Mouse (Mus musculus) CH12.LX (cell line): ENCODE measurements around the gene Tctn1. TPM values are rescaled to one million over a fixed set of nuclear protein-coding genes. Genes with fewer than 3 reads are reported as not detected.

Experiments
- DNase-seq: peaks from one replicate; pipeline ENCODE4 v3.0.0-alpha.2; 2013; ENCODE audit errors: extremely low read depth
- H3K27ac ChIP-seq: 2 replicates; pipeline ENCODE4 v1.5.1; 2012; ENCODE audit warnings: low read depth, mild to moderate bottlenecking, control low read depth, moderate library complexity; ENCODE audit not compliant: insufficient read depth
- H3K27me3 ChIP-seq: replicated peaks from 2 replicates; pipeline ENCODE3; 2012; ENCODE audit warnings: inconsistent platforms
- H3K36me3 ChIP-seq, 2 experiments: replicated peaks in 1 of 2; 2 replicates each; pipeline versions ENCODE3 to v1.6.1; 2012; ENCODE audit warnings: inconsistent platforms in 1 of 2, low read length in 1 of 2, mild to moderate bottlenecking in 1 of 2, mixed read lengths in 1 of 2, moderate library complexity in 1 of 2; ENCODE audit not compliant: control insufficient read depth in 1 of 2, insufficient read depth in 1 of 2
- H3K4me1 ChIP-seq, 2 experiments: 2 replicates each; pipeline ENCODE4 v1.6.1; 2012; ENCODE audit warnings: inconsistent platforms in 1 of 2, moderate library complexity in 1 of 2; ENCODE audit not compliant: insufficient read depth in 2 of 2, control insufficient read depth in 1 of 2
- H3K4me2 ChIP-seq: 2 replicates; pipeline ENCODE4 v1.6.1; 2012; ENCODE audit warnings: low read depth, mild to moderate bottlenecking, control low read depth; ENCODE audit not compliant: poor library complexity, insufficient read depth, severe bottlenecking
- H3K4me3 ChIP-seq, 3 experiments: fragments of 150-350 bp in 1 of 3; sonication (generic) in 1 of 3; replicated peaks in 1 of 3; 2 replicates each; pipeline versions ENCODE3 to v1.5.1; 2011 to 2012; ENCODE audit warnings: low read depth in 2 of 3, low read length in 2 of 3, mild to moderate bottlenecking in 2 of 3, moderate library complexity in 2 of 3, control low read depth in 1 of 3, improper control_type of control experiment in 1 of 3, inconsistent platforms in 1 of 3, mixed read lengths in 1 of 3; ENCODE audit not compliant: poor library complexity in 1 of 3
- H3K79me2 ChIP-seq: replicated peaks from 2 replicates; pipeline ENCODE4 v1.6.1; 2012; ENCODE audit warnings: mild to moderate bottlenecking, moderate library complexity; ENCODE audit not compliant: control insufficient read depth, poor library complexity, insufficient read depth, severe bottlenecking; ENCODE audit errors: extremely low read depth
- H3K9ac ChIP-seq: 2 replicates; pipeline ENCODE4 v1.6.1; 2012; ENCODE audit warnings: low read depth, mild to moderate bottlenecking, control low read depth, moderate library complexity; ENCODE audit not compliant: insufficient read depth
- H3K9me3 ChIP-seq: replicated peaks from 2 replicates; pipeline ENCODE3; 2012; ENCODE audit warnings: low read length, inconsistent platforms, mixed read lengths
- BHLHE40 ChIP-seq: IDR thresholded peaks from 2 replicates; pipeline ENCODE4 v1.6.1; 2011; ENCODE audit warnings: mild to moderate bottlenecking, low read depth, low read length, improper control_type of control experiment
- CTCF ChIP-seq, 2 experiments: IDR thresholded peaks in 1 of 2; conservative IDR thresholded peaks in 1 of 2; 2 replicates each; pipeline ENCODE4 v1.5.1; 2011 to 2012; ENCODE audit warnings: low read depth in 2 of 2, low read length in 2 of 2, improper control_type of control experiment in 1 of 2, inconsistent platforms in 1 of 2, mild to moderate bottlenecking in 1 of 2, moderate library complexity in 1 of 2
- ELF1 ChIP-seq: IDR thresholded peaks from 2 replicates; pipeline ENCODE4 v1.6.1; 2014; ENCODE audit warnings: low read depth, mild to moderate bottlenecking, inconsistent platforms, low read length, improper control_type of control experiment
- EP300 ChIP-seq: IDR thresholded peaks from 2 replicates; pipeline ENCODE4 v1.6.1; 2011; ENCODE audit warnings: low read length, improper control_type of control experiment
- ETS1 ChIP-seq: conservative IDR thresholded peaks from 2 replicates; pipeline ENCODE4 v1.6.1; 2012; ENCODE audit warnings: low read depth, mild to moderate bottlenecking, inconsistent platforms, low read length, improper control_type of control experiment, moderate library complexity
- GABPA ChIP-seq: IDR thresholded peaks from 2 replicates; pipeline ENCODE4 v1.6.1; 2012; ENCODE audit warnings: low read depth, low read length, improper control_type of control experiment, inconsistent platforms; ENCODE audit not compliant: insufficient replicate concordance
- HCFC1 ChIP-seq: IDR thresholded peaks from 2 replicates; pipeline ENCODE4 v1.6.1; 2012; ENCODE audit warnings: low read depth, mild to moderate bottlenecking, inconsistent platforms, low read length, improper control_type of control experiment
- IRF4 ChIP-seq: IDR thresholded peaks from 2 replicates; pipeline ENCODE4 v1.6.1; 2014; ENCODE audit warnings: low read depth, mild to moderate bottlenecking, inconsistent platforms, low read length, improper control_type of control experiment
- JUN ChIP-seq: IDR thresholded peaks from 2 replicates; pipeline ENCODE4 v1.6.1; 2011; ENCODE audit warnings: low read depth, mild to moderate bottlenecking, low read length, improper control_type of control experiment, moderate library complexity; ENCODE audit not compliant: insufficient read depth
- KAT2A ChIP-seq: IDR thresholded peaks from 2 replicates; pipeline ENCODE4 v1.6.1; 2012; ENCODE audit warnings: low read length, improper control_type of control experiment, inconsistent platforms; ENCODE audit not compliant: insufficient replicate concordance
- MAFK ChIP-seq: IDR thresholded peaks from 2 replicates; pipeline ENCODE4 v1.6.1; 2011; ENCODE audit warnings: low read length, improper control_type of control experiment; ENCODE audit not compliant: insufficient replicate concordance
- MAX ChIP-seq: IDR thresholded peaks from 2 replicates; pipeline ENCODE4 v1.6.1; 2011; ENCODE audit warnings: low read length, improper control_type of control experiment
- MAZ ChIP-seq: IDR thresholded peaks from 2 replicates; pipeline ENCODE4 v1.6.1; 2012; ENCODE audit warnings: low read depth, mild to moderate bottlenecking, inconsistent platforms, low read length, improper control_type of control experiment, moderate library complexity
- MEF2A ChIP-seq: IDR thresholded peaks from 2 replicates; pipeline ENCODE4 v1.6.1; 2014; ENCODE audit warnings: low read depth, mild to moderate bottlenecking, inconsistent platforms, low read length, improper control_type of control experiment, borderline replicate concordance
- MXI1 ChIP-seq: IDR thresholded peaks from 2 replicates; pipeline ENCODE4 v1.6.1; 2011; ENCODE audit warnings: mild to moderate bottlenecking, low read depth, low read length, improper control_type of control experiment
- POLR2A ChIP-seq: IDR thresholded peaks from 2 replicates; pipeline ENCODE4 v1.6.1; 2011; ENCODE audit warnings: low read depth, mild to moderate bottlenecking, improper control_type of control experiment, low read length
- RAD21 ChIP-seq: IDR thresholded peaks from 2 replicates; pipeline ENCODE4 v1.6.1; 2011; ENCODE audit warnings: low read depth, mild to moderate bottlenecking, low read length, improper control_type of control experiment, moderate library complexity
- RCOR1 ChIP-seq: conservative IDR thresholded peaks from 2 replicates; pipeline ENCODE4 v1.6.1; 2012; ENCODE audit warnings: low read depth, mild to moderate bottlenecking, inconsistent platforms, low read length, improper control_type of control experiment
- SIN3A ChIP-seq: IDR thresholded peaks from 2 replicates; pipeline ENCODE4 v1.6.1; 2012; ENCODE audit warnings: low read length, improper control_type of control experiment, inconsistent platforms
- SMC3 ChIP-seq: IDR thresholded peaks from 2 replicates; pipeline ENCODE4 v1.6.1; 2011; ENCODE audit warnings: low read depth, low read length, improper control_type of control experiment
- TBP ChIP-seq: conservative IDR thresholded peaks from 2 replicates; pipeline ENCODE4 v1.6.1; 2011; ENCODE audit warnings: low read depth, low read length, improper control_type of control experiment
- USF1 ChIP-seq: IDR thresholded peaks from 2 replicates; pipeline ENCODE4 v1.6.1; 2014; ENCODE audit warnings: low read depth, mild to moderate bottlenecking, inconsistent platforms, low read length, improper control_type of control experiment
- USF2 ChIP-seq: conservative IDR thresholded peaks from 2 replicates; pipeline ENCODE4 v1.6.1; 2011; ENCODE audit warnings: low read depth, low read length, improper control_type of control experiment
- ZC3H11A ChIP-seq: IDR thresholded peaks from 2 replicates; pipeline ENCODE4 v1.6.1; 2012; ENCODE audit warnings: low read depth, mild to moderate bottlenecking, inconsistent platforms, low read length, improper control_type of control experiment
- ZKSCAN1 ChIP-seq: IDR thresholded peaks from 2 replicates; pipeline ENCODE4 v1.6.1; 2012; ENCODE audit warnings: low read depth, inconsistent platforms, low read length, improper control_type of control experiment, borderline replicate concordance
- ZMIZ1 ChIP-seq: IDR thresholded peaks from 2 replicates; pipeline ENCODE4 v1.6.1; 2012; ENCODE audit warnings: low read depth, mild to moderate bottlenecking, inconsistent platforms, low read length, improper control_type of control experiment
- dilution Hi-C: fragments of 300-500 bp; cut with MboI; formaldehyde crosslinking; loops from 2 replicates; pipeline ENCODE4 v1.14.3; 2020; ENCODE audit warnings: low sequenced_read_pairs; ENCODE audit not compliant: extremely low pct_unique_long_range_greater_than_20kb, extremely low pct_ligation_motif_present
- in situ Hi-C: fragments of 300-500 bp; cut with MboI; formaldehyde crosslinking; loops from 3 replicates; pipeline ENCODE4 v1.14.3; 2019; ENCODE audit warnings: low sequenced_read_pairs, low pct_ligation_motif_present, low pct_unique_long_range_greater_than_20kb, mixed read lengths
- polyA plus RNA-seq: library from polyadenylated mRNA; unstranded; fragments of >175 nt; gene quantifications from 2 replicates; pipeline ENCODE4 v1.2.1, GENCODE M21; 2012; ENCODE audit warnings: low read depth; ENCODE audit not compliant: insufficient read length
- total RNA-seq, 2 experiments: library from RNA; depleted of rRNA; stranded (reverse); fragments of 300-350 nt in 1 of 2; fragments of >200 nt in 1 of 2; gene quantifications; 2 replicates each; pipeline ENCODE4 v1.2.3; 2012 to 2014

Tctn1 gene
- total and polyA plus RNA-seq, 3 experiments = 2.9 to 8.8 (median 3.7) TPM

DNA sequence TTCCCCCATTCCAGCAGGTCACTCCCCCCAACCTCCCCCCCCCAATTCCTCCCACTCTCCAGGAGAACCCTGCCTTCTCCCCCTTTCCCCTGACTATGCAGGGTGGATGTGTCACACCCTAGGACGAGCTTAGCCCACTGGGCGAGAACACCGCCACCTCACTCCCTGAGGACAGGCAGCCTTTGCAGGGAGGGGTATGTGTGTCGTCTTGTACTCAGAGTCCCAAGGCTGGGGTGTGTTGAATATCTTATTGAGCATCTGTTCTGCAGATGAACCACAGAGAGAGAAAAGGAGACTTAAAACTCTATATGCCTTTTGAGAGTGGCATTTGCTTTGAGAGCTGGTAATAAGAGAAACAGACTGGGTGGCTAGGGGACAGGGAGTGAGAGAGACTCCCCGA is 27.1 kb downstream of the Tctn1 start:
- H3K36me3 ChIP-seq = peaks cover 46 to 73% of the 10 kb centered on the region in 2 experiments
- no peak for TF ChIP-seq ZKSCAN1
- no peak for TF ChIP-seq ZC3H11A
- no peak for TF ChIP-seq HCFC1
- no peak for TF ChIP-seq USF2
- TF ChIP-seq ELF1 = no peak
- TF ChIP-seq ZMIZ1 = no peak
- TF ChIP-seq MAX = no peak
- no peak for TF ChIP-seq RAD21
- TF ChIP-seq MXI1 = no peak
- no peak for TF ChIP-seq IRF4
- TF ChIP-seq SIN3A = no peak
- TF ChIP-seq ETS1 = no peak
- no peak for TF ChIP-seq RCOR1
- no peak for TF ChIP-seq JUN
- TF ChIP-seq KAT2A = no peak
- TF ChIP-seq TBP = no peak
- TF ChIP-seq, all 38 proteins: peak for 0
- no peak for DNase-seq
- Histone ChIP-seq H3K4me2 (no peak overlapping the region), H3K9ac (no peak overlapping the region), H3K4me3 (no peak overlapping the region), H3K79me2 (peaks cover 8% of the 10 kb centered on the region), H3K27me3 (no peaks in the 10 kb centered on the region), H3K27ac (no peak overlapping the region), H3K9me3 (no peaks in the 10 kb centered on the region), H3K4me1 (peaks cover 18 to 52% of the 10 kb centered on the region in 2 experiments)
- dilution Hi-C loops = no loop called here
- in situ Hi-C loops = no loop called here

DNA sequence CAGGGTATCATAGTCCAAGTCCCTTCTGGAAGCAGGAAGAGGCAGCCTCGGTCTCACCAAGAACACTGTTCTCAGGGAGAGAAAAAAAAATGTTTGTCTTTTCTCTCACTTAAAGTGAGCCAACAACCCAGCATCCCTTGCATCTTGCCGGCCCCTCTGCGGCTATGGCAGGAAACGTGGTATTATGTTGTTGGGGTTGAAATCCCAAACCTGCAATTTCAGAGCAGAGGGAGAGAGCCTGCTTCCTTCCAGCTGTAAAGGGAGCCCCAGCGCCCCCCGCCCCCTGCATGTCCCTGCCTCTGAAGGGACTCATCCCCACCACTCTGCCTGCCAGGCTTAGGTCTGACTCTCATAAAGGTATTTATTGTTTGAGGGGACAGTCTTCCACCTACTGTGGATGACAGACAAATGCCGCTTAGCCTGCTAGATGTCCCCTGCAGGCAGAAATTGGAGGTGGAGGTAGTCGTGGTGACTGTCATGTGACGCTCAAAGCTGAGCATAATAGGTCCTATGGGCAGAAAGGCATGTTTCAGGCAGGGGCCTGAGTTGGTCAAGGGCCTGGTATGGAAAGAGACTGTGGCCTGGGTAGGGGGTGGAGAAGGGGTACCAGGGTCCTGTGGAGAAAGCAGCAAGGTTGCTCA is 28.9 kb downstream of the Tctn1 start:
- in situ Hi-C loops = no loop called here
- Histone ChIP-seq H3K36me3 (peaks cover 31 to 67% of the 10 kb centered on the region in 2 experiments), H3K4me2 (peak overlapping the region; percentile 62), H3K9me3 (no peaks in the 10 kb centered on the region), H3K4me3 (no peak overlapping the region), H3K27me3 (no peaks in the 10 kb centered on the region), H3K79me2 (peaks cover 8% of the 10 kb centered on the region), H3K4me1 (peaks cover 28 to 70% of the 10 kb centered on the region in 2 experiments), H3K9ac (peak overlapping the region; percentile 53), H3K27ac (peak overlapping the region; percentile 98)
- no peak for TF ChIP-seq EP300
- TF ChIP-seq USF1 = peak; percentile 67
- no peak for TF ChIP-seq MEF2A
- no peak for TF ChIP-seq BHLHE40
- TF ChIP-seq MXI1 = no peak
- TF ChIP-seq ETS1 = no peak
- TF ChIP-seq IRF4 = no peak
- TF ChIP-seq MAZ = no peak
- TF ChIP-seq RAD21 = peak; percentile 10
- peak in 1 of 2 experiments; percentile 42; a peak in 2 of 4 replicates for TF ChIP-seq CTCF (conservative IDR thresholded peaks at IDR 0.05 in 1 of 2, IDR thresholded peaks at IDR 0.05 in 1 of 2; ENCODE audit: low read depth in 2 of 2, low read length in 2 of 2)
- peak; percentile 41 for TF ChIP-seq USF2
- TF ChIP-seq JUN = no peak
- TF ChIP-seq SMC3 = peak; percentile 37
- TF ChIP-seq ELF1 = no peak
- no peak for TF ChIP-seq GABPA
- no peak for TF ChIP-seq HCFC1
- no peak for TF ChIP-seq MAX
- no peak for TF ChIP-seq SIN3A
- TF ChIP-seq MAFK = no peak
- TF ChIP-seq KAT2A = no peak
- TF ChIP-seq POLR2A = no peak; the same call in 1 of the 2 replicates
- DNase-seq = peak; percentile 68
- dilution Hi-C loops = no loop called here
